Mouse (Mus musculus) midbrain, embryonic 16.5 days (tissue): ENCODE results near the gene Prss50. TPM values are rescaled to one million over a fixed set of nuclear protein-coding genes. Genes with fewer than 3 reads are reported as not detected.

Experiments
- ATAC-seq: fragments of 200-750 bp; cut with Nextera tagmentation; 2 replicates; pipeline ENCODE4 v1.8.0; 2017; ENCODE audit warnings: moderate TSS enrichment
- H3K27ac ChIP-seq: fragments of 300-500 bp; sonication (generic); 2 replicates; pipeline ENCODE4 v1.5.1; 2014; ENCODE audit warnings: mild to moderate bottlenecking, low read length, mixed read lengths
- H3K27me3 ChIP-seq: fragments of 300-500 bp; sonication (generic); 2 replicates; pipeline ENCODE4 v1.6.1; 2014; ENCODE audit warnings: low read depth, low read length, mixed read lengths; ENCODE audit not compliant: control insufficient read depth, insufficient read depth
- H3K36me3 ChIP-seq: fragments of 300-500 bp; sonication (generic); 2 replicates; pipeline ENCODE4 v1.6.1; 2014; ENCODE audit warnings: mild to moderate bottlenecking, low read length, moderate library complexity, mixed read lengths; ENCODE audit not compliant: control insufficient read depth, insufficient read depth
- H3K4me1 ChIP-seq: fragments of 300-500 bp; sonication (generic); 2 replicates; pipeline ENCODE4 v1.6.1; 2014; ENCODE audit warnings: mild to moderate bottlenecking, low read length, mixed read lengths; ENCODE audit not compliant: control insufficient read depth, insufficient read depth
- H3K4me2 ChIP-seq: fragments of 300-500 bp; sonication (generic); 2 replicates; pipeline ENCODE4 v1.6.1; 2014; ENCODE audit warnings: mild to moderate bottlenecking, low read length, mixed read lengths
- H3K4me3 ChIP-seq: fragments of 300-500 bp; sonication (generic); 2 replicates; pipeline ENCODE4 v1.5.1; 2014; ENCODE audit warnings: low read depth, mild to moderate bottlenecking, low read length, moderate library complexity, mixed read lengths
- H3K9ac ChIP-seq: fragments of 300-500 bp; sonication (generic); 2 replicates; pipeline ENCODE4 v1.6.1; 2014; ENCODE audit warnings: low read depth, low read length, mixed read lengths
- H3K9me3 ChIP-seq: fragments of 300-500 bp; sonication (generic); replicated peaks from 2 replicates; pipeline ENCODE4 v1.6.1; 2014; ENCODE audit warnings: mild to moderate bottlenecking, low read length, mixed read lengths; ENCODE audit not compliant: control insufficient read depth, poor library complexity, severe bottlenecking
- WGBS: fragments of 180-500 bp; shearing (Covaris S2); extraction: QIAGEN DNeasy Blood & Tissue Kit; methylation state at CpG from one replicate; pipeline ENCODE4 v1.1.7; 2014; 5-methylcytosine and 5-hydroxymethylcytosine counted together
- polyA plus RNA-seq: library from polyadenylated mRNA; unstranded; fragments of >200 nt; fragmentation: Nextera tagmentation; extraction: Ambion mirVana; gene quantifications from 2 replicates; pipeline ENCODE4 v1.2.1, GENCODE M21; 2015

Prss50 gene
- polyA plus RNA-seq, 1 experiment from 2014 or later, result 0.29 TPM

- peak within 1 kb of the TSS; percentile 55 for H3K4me3 ChIP-seq
- WGBS, result 12% methylated on average over 12 of the region's 12 CpGs
- H3K9me3 ChIP-seq, result no peaks in the 10 kb centered on the region
- peaks cover 31% of the 10 kb centered on the region for H3K27me3 ChIP-seq
- H3K27ac ChIP-seq, result no peak within 1 kb of the TSS
- H3K36me3 ChIP-seq, result no peaks in the 10 kb centered on the region
- H3K4me2 ChIP-seq, result peak within 1 kb of the TSS; percentile 88
- 0 out of 2 replicates have a peak, but pooled peaks have one; percentile 16 for ATAC-seq
- H3K9ac ChIP-seq, result peak within 1 kb of the TSS; percentile 67
- H3K4me1 ChIP-seq, result peaks cover 21% of the 10 kb centered on the region
Measured at GRCm38 (mm10) chr9:110879191-110879920, 21.6 kb downstream of the Prss50 start, which contains the start of gene Als2cl. TSS of gene Als2cl (plus strand) at chr9:110879870.

- H3K4me2 ChIP-seq, result peak within 1 kb of the TSS; percentile 88
- WGBS, result under 1% methylated on average over 48 of the region's 57 CpGs
- H3K9me3 ChIP-seq, result no peaks in the 10 kb centered on the region
- peaks cover 31% of the 10 kb centered on the region for H3K27me3 ChIP-seq
- H3K36me3 ChIP-seq, result no peaks in the 10 kb centered on the region
- H3K4me3 ChIP-seq, result peak within 1 kb of the TSS; percentile 55
- ATAC-seq, result peak; percentile 50
- H3K9ac ChIP-seq, result peak within 1 kb of the TSS; percentile 67
- no peak within 1 kb of the TSS for H3K27ac ChIP-seq
- peaks cover 14% of the 10 kb centered on the region for H3K4me1 ChIP-seq
Measured at GRCm38 (mm10) chr9:110879998-110880561, 22.3 kb downstream of the Prss50 start, which contains the start of gene Tmie. TSS of gene Tmie (minus strand) at chr9:110880113.

- Histone ChIP-seq H3K36me3 (no peaks in the 10 kb centered on the region), H3K27ac (no peak overlapping the region), H3K9ac (no peak overlapping the region), H3K27me3 (peaks cover 31% of the 10 kb centered on the region), H3K9me3 (no peaks in the 10 kb centered on the region), H3K4me3 (peak overlapping the region; percentile 55), H3K4me1 (peaks cover 8% of the 10 kb centered on the region), H3K4me2 (peak overlapping the region; percentile 88)
- ATAC-seq, result no peak
- WGBS, result 69% methylated on average over 4 of the region's 4 CpGs
Measured at GRCm38 (mm10) chr9:110880772-110881171, 23.0 kb downstream of the Prss50 start.

GRCm38 (mm10) chr9:110881953-110882352 lies 24.2 kb downstream of the Prss50 start:
- H3K4me3 ChIP-seq, result no peak overlapping the region
- no peak overlapping the region for H3K4me2 ChIP-seq
- no peak overlapping the region for H3K27ac ChIP-seq
- WGBS, result 77% methylated on average over 7 of the region's 7 CpGs
- peaks cover 8% of the 10 kb centered on the region for H3K4me1 ChIP-seq
- no peaks in the 10 kb centered on the region for H3K9me3 ChIP-seq
- H3K9ac ChIP-seq, result no peak overlapping the region
- ATAC-seq, result no peak
- H3K36me3 ChIP-seq, result no peaks in the 10 kb centered on the region
- peaks cover 31% of the 10 kb centered on the region for H3K27me3 ChIP-seq

- Histone ChIP-seq H3K4me1 (no peaks in the 10 kb centered on the region), H3K4me2 (no peak overlapping the region), H3K27me3 (no peaks in the 10 kb centered on the region), H3K4me3 (no peak overlapping the region), H3K27ac (no peak overlapping the region), H3K9ac (no peak overlapping the region), H3K9me3 (no peaks in the 10 kb centered on the region), H3K36me3 (no peaks in the 10 kb centered on the region)
- no peak for ATAC-seq
- 69% methylated on average over 9 of the region's 9 CpGs for WGBS
Measured at GRCm38 (mm10) chr9:110887388-110888303, 29.9 kb downstream of the Prss50 start.

GRCm38 (mm10) chr9:110888935-110889334 lies 31.2 kb downstream of the Prss50 start:
- no peaks in the 10 kb centered on the region for H3K9me3 ChIP-seq
- H3K36me3 ChIP-seq, result no peaks in the 10 kb centered on the region
- H3K4me1 ChIP-seq, result no peaks in the 10 kb centered on the region
- WGBS, result 90% methylated on average over 14 of the region's 14 CpGs
- H3K4me3 ChIP-seq, result no peak overlapping the region
- ATAC-seq, result no peak
- H3K27ac ChIP-seq, result no peak overlapping the region
- H3K4me2 ChIP-seq, result no peak overlapping the region
- H3K27me3 ChIP-seq, result no peaks in the 10 kb centered on the region
- H3K9ac ChIP-seq, result no peak overlapping the region

GRCm38 (mm10) chr9:110890026-110890783 lies 32.4 kb downstream of the Prss50 start:
- ATAC-seq, result no peak
- H3K9ac ChIP-seq, result no peak overlapping the region
- H3K4me3 ChIP-seq, result no peak overlapping the region
- no peak overlapping the region for H3K27ac ChIP-seq
- WGBS, result 16% methylated on average over 20 of the region's 21 CpGs
- H3K4me1 ChIP-seq, result no peaks in the 10 kb centered on the region
- no peak overlapping the region for H3K4me2 ChIP-seq
- no peaks in the 10 kb centered on the region for H3K27me3 ChIP-seq
- no peaks in the 10 kb centered on the region for H3K36me3 ChIP-seq
- no peaks in the 10 kb centered on the region for H3K9me3 ChIP-seq

- WGBS, result 80% methylated on average over 12 of the region's 12 CpGs
- Histone ChIP-seq H3K36me3 (no peaks in the 10 kb centered on the region), H3K9me3 (no peaks in the 10 kb centered on the region), H3K4me3 (no peak overlapping the region), H3K4me2 (no peak overlapping the region), H3K9ac (no peak overlapping the region), H3K4me1 (peaks cover under 1% of the 10 kb centered on the region; the same call in 1 of the 2 replicates), H3K27me3 (no peaks in the 10 kb centered on the region), H3K27ac (no peak overlapping the region)
- no peak for ATAC-seq
Measured at GRCm38 (mm10) chr9:110891077-110891828, 33.5 kb downstream of the Prss50 start.
